Mouse (Mus musculus) right cerebral cortex, adult 18-20 months (tissue): ENCODE data around the gene Cps1.

Source experiments
- DNase-seq: peaks from one replicate; pipeline ENCODE4 v3.0.0; 2022; ENCODE audit warnings: mixed read lengths

The Cps1 gene

DNA sequence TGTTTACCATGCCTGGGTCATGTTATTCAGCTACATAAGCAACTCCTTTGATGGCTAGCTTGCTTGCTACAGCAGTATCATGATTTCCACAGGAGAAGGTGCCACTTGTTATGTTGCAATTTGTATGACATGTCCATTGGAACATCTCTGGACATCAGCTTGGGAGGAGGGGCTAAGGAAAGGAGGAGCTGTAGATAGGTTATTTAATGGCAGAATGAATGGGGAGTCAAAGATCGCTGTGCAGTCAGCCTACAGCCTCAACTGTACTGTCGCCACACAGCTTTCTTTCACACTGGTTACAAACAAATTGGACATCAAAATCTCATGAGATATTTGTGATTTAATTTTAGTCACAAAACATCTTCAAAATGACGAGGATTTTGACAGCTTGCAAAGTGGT is at the start of gene Cps1:
Gene Cps1, plus strand, starts transcription at position 230 of the 400 bp plus-strand sequence.
- no peak for DNase-seq

DNA sequence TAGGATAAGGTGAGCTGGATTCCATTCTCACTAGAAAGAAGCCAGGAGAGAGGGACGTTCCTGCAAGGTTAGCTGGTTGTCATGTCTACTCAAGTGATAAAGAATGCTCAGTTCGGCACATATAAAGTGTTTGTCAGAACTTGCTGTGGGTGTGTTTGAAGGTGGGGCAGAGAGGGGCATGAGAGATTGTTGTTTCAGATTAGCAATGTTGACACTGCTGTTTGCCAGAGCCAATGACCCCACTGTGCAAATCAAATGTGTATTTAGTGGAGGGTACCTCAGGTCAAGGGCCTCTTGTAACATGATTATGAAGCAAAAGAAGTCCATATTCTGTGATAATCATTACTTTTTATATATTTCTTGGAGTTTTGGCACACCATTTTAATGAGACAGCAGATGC is 45.1 kb upstream of the Cps1 start:
- DNase-seq = no peak

- DNase-seq = no peak
Measured at GRCm38 (mm10) chr1:67078666-67079065, 44.2 kb upstream of the Cps1 start.

DNA sequence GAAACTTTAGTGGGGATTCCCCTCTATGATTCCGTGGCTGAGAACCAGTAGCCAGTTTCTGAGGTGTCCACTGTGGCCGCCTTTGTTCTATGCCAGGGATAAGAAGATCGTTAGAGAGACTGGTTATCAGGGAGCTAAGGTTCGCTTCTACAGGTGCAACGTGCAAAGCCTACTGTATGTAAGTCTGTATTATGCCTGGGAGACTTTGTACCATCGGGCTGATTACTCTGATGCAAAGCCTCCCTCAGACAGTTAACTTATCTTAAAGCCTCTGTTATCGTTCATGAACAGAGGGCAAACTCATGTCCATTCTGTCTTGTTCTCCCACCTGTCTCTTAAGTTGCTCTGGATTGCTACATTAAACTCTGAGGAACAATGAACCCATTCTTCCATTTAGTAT is 43.7 kb upstream of the Cps1 start:
- no peak for DNase-seq

DNA sequence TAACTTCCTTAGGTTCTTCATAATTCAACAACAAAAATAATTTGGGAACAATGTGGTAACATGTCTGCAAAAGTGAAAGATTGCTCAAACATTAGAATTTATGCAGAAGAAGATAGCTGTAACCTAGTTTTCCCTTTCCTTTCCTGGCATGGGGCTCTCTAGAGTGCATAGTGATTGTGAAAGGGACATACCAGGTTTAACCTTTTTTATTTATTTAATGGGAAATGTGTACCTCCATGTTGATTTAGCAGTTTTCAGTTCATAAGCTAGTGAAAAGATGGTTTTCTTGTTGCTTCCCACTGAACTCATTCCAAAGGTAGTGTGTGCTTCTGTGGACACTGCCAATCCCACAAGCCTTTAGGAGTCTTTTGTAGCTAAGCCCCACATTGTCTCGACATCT is 30.4 kb upstream of the Cps1 start:
- no peak for DNase-seq

DNA sequence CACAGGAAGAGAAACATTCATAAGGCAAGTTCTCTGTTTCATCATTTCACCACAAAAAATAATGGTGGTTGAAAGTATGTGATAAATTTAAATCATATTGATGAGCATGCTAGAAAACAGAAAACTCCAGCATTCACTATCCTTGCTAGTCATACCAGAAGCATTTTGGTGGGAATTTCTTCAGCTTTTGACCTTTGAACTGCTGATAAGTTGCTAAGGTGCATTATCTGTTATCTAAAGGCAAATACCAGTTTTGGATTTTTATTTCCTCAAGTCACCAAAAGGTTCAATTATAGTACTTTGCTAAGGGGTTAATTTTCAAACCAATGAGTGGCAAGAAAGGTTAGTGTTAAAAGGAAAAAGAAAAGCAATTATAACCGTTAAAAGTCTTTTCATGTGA is 23.6 kb upstream of the Cps1 start:
- no peak for DNase-seq

GRCm38 (mm10) chr1:67103476-67104248 is 19.2 kb upstream of the Cps1 start:
- DNase-seq = peak; percentile 3

GRCm38 (mm10) chr1:67111621-67112298 is 11.1 kb upstream of the Cps1 start:
- no peak for DNase-seq

- no peak for DNase-seq
Measured at GRCm38 (mm10) chr1:67113343-67114030, 9.3 kb upstream of the Cps1 start.

GRCm38 (mm10) chr1:67116571-67116970 is 6.3 kb upstream of the Cps1 start:
- DNase-seq = no peak

DNA sequence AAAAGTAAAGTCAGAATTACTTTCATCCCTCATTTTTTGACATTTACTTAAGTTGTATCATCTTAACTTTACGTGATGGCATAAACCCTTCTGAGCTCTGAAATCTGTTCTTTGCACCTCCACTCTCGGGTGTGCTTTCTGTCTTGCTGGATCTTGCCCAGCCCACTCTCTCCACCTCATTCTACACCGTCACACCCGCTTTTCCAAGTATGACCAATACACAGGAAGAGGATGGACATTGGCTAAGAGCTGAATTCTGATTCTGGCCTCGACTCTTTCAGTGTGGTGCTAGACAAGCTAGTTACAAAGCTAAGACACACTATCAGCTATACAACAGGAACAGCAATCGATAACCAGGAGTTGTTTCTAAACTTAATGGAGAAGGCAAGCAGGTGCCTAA is 5.0 kb upstream of the Cps1 start:
- DNase-seq = no peak

- no peak for DNase-seq
Measured at GRCm38 (mm10) chr1:67125433-67125832, 2.6 kb downstream of the Cps1 start.

GRCm38 (mm10) chr1:67143939-67144338 is 21.1 kb downstream of the Cps1 start:
- DNase-seq = peak; percentile 5

GRCm38 (mm10) chr1:67151246-67151645 is 28.4 kb downstream of the Cps1 start:
- DNase-seq = no peak

DNA sequence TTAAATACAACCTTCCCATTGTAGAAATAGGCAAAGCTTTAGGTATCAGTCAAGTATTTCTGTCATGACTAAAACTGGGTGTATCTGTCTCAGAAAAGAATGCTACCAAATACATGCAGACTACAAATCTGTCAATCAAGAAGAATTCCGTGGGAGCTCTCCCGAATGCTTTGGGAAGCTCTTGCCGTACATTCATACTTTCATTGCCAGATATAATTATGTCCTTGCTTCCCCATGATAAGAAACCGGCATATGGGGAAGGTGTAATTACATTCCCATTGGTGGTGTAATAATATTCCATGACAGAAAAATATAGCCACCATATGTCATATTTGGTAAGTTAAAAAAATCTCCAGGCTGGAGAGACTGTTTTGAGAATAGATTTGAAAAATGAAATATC is 44.5 kb downstream of the Cps1 start:
- DNase-seq = no peak

DNA sequence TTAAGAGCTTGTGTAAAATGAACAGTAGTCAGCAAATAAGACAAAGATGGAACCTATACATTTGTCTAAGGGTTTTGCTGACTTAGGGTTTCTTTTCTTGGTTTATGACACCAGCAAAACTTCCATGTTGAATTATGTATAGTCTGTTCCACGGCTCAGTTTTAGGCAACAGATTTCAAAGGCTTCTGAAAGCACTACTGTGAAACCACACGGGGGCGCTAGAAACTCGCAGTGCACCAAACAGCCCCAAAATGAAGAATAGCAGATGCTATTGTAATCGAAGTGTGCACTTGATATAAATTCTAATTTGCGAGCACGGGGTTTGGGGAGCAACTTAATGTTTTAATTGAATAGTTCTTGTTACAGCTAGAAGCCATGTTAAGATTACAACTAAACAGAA is 58.3 kb downstream of the Cps1 start:
- peak; percentile 69 for DNase-seq

DNA sequence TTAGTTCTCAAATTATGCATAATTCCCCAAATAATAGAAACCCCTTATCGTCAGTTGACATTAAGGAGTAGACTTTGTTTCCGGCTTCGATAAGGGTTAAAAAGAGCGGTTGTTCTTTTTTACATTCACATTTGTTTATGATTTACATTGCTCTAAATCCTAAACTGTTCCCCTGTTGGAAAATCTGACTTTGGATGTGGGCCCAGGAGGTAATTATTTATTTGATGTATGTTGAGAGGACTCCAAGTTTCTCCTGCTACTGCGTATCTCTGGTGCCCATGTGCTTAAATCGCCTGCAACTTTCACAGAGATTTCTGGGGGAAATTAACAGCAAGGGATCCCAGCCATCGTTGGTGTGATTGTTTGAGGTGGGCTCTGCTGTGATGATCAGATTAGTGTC is 59.4 kb downstream of the Cps1 start:
- DNase-seq = no peak

GRCm38 (mm10) chr1:67183532-67183931 is 60.7 kb downstream of the Cps1 start:
- peak; percentile 60 for DNase-seq

GRCm38 (mm10) chr1:67184134-67184533 is 61.3 kb downstream of the Cps1 start:
- DNase-seq = no peak

DNA sequence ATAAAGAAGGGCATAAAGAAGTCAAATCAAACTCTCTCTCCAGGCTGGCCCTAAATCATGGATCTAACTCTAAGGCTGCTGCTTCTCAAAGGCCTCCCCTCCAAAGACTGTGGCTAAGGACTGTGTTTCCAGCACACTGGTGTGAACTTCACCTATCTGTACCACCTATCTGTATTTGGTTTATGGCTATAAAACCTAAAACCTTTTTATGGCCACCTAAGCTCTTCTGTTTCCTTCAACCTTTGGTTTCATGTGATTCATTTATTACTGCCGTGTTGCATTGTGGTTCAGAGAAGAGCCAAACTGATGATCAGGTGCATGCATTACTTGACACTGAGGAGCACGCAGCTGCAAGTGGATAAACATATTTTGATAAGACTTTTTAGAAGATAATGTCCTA is 74.5 kb downstream of the Cps1 start:
- no peak for DNase-seq

DNA sequence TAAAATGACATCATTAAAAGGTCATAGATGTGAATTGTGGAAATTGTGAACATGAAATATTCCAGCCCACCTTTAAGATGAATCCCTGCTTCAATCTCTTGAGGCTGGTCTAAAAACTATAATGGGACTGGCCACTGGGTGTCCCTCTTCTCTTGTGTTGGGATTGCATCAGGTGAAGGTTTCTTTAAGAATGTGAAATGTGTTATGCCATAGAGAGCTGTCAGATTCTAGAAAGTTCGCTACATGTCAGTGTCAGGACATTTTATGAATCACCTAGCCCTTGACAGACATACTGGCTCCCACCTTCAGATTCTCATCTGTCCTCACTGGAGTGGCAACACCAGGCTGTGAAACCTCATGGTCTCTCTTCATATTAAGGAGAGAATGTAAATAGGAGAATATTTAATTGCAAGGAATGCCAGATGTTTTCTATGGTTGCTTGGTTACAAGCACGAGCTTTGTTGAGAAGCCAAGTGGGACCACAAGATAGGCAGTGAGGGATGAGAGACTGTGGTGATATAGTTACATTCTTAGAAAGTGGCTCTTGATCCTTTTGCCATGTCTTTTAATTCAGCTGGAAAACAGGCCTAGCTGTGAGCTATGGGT is 95.6 kb downstream of the Cps1 start:
- DNase-seq = peak; percentile 23

DNA sequence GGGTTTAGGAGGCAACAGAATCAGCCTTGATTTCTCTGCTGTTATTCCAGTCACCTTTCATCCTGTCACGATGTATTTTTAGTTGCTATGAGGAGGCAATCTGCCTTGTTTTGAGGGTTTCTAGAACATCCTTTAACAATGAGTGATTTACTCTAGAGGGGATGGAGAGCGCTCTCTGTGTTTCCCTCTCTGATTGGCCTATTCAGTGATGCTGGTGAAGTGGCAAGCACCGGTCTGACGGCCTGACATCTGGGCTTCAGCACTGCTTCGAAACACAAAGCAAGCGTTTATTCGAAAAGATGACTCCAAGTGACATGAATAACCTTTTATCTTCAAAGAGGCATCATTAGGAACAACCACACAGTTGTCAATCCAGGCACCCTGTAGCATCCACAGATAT is 100.8 kb downstream of the Cps1 start:
- no peak for DNase-seq

DNA sequence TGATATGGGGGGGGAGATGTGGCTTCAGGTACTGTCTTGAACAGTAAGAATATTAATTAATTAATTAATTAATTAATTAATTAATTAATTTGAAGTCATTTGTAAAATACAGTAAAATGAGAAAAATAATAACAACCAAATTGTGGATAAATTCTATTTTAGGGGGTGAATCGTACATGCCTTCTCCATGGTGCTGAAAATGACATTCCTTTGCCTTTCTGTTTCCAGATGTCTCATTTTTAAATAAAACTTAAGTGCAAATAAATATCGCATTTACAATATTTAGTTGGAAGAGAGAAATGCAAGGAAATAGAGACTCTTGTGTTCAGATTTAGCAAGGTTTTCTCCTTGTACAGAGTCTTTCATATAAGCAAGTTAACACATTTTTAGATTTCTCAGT is 112.0 kb downstream of the Cps1 start:
- no peak for DNase-seq
